Mouse (Mus musculus) testis, adult 2 months (tissue): Measurements from ENCODE around the gene B3galt1. TPM values are rescaled to one million over a fixed set of nuclear protein-coding genes. Genes with fewer than 3 reads are reported as not detected.

ENCODE experiments used
- H3K27ac ChIP-seq: fragments of 200-500 bp; 2 replicates; pipeline ENCODE4 v1.5.1; 2012; ENCODE audit warnings: low read depth, low read length; ENCODE audit not compliant: control insufficient read depth, insufficient read depth
- H3K27me3 ChIP-seq: fragments of 200-500 bp; 2 replicates; pipeline ENCODE4 v1.6.1; 2012; ENCODE audit warnings: mild to moderate bottlenecking, low read length, moderate library complexity; ENCODE audit not compliant: control insufficient read depth, insufficient read depth
- H3K36me3 ChIP-seq: fragments of 200-500 bp; 2 replicates; pipeline ENCODE4 v1.6.1; 2012; ENCODE audit warnings: mild to moderate bottlenecking, low read length; ENCODE audit not compliant: control insufficient read depth, insufficient read depth
- H3K4me1 ChIP-seq: fragments of 200-500 bp; 2 replicates; pipeline ENCODE4 v1.6.1; 2012; ENCODE audit warnings: low read length; ENCODE audit not compliant: control insufficient read depth, insufficient read depth
- H3K4me3 ChIP-seq: fragments of 200-500 bp; 2 replicates; pipeline ENCODE4 v1.5.1; 2012; ENCODE audit warnings: low read depth, mild to moderate bottlenecking, low read length, moderate library complexity, mixed read lengths; ENCODE audit not compliant: control insufficient read depth
- CTCF ChIP-seq: fragments of 200-500 bp; IDR thresholded peaks from 2 replicates; pipeline ENCODE4 v1.5.1; 2012; ENCODE audit warnings: low read depth, mild to moderate bottlenecking, inconsistent platforms, low read length, moderate library complexity; ENCODE audit not compliant: control insufficient read depth, insufficient read depth, insufficient replicate concordance
- POLR2A ChIP-seq: fragments of 200-500 bp; IDR thresholded peaks from 2 replicates; pipeline ENCODE4 v1.6.1; 2012; ENCODE audit warnings: low read depth, mild to moderate bottlenecking, inconsistent platforms, low read length, moderate library complexity; ENCODE audit not compliant: control insufficient read depth
- polyA plus RNA-seq: library from polyadenylated mRNA; depleted of rRNA; stranded (reverse); fragments of >200 nt; gene quantifications from 2 replicates; pipeline ENCODE4 v1.2.3, GENCODE M21; 2012

Gene B3galt1
- polyA plus RNA-seq, 1 experiment = 0.40 TPM

GRCm38 (mm10) chr2:67566566-67566965 is 895 bp downstream of the B3galt1 start:
- no peak overlapping the region for H3K27ac ChIP-seq
- peaks cover 8% of the 10 kb centered on the region for H3K4me1 ChIP-seq
- no peak for TF ChIP-seq CTCF
- no peak for TF ChIP-seq POLR2A
- H3K36me3 ChIP-seq = no peaks in the 10 kb centered on the region
- no peaks in the 10 kb centered on the region for H3K27me3 ChIP-seq
- peak overlapping the region; percentile 15; the same call in 1 of the 2 replicates for H3K4me3 ChIP-seq

- Histone ChIP-seq H3K4me1 (peaks cover 8% of the 10 kb centered on the region), H3K36me3 (no peaks in the 10 kb centered on the region), H3K4me3 (no peak overlapping the region), H3K27me3 (no peaks in the 10 kb centered on the region), H3K27ac (no peak overlapping the region)
- TF ChIP-seq POLR2A (no peak), CTCF (no peak)
Observed at GRCm38 (mm10) chr2:67567141-67567680, 1.5 kb downstream of the B3galt1 start.

- H3K27ac ChIP-seq = no peak overlapping the region
- H3K36me3 ChIP-seq = no peaks in the 10 kb centered on the region
- no peak overlapping the region for H3K4me3 ChIP-seq
- TF ChIP-seq POLR2A = no peak
- TF ChIP-seq CTCF = no peak
- H3K4me1 ChIP-seq = no peaks in the 10 kb centered on the region
- no peaks in the 10 kb centered on the region for H3K27me3 ChIP-seq
Observed at GRCm38 (mm10) chr2:67576634-67577033, 11.0 kb downstream of the B3galt1 start.

- no peak for TF ChIP-seq CTCF
Observed at GRCm38 (mm10) chr2:67583091-67583490, 17.4 kb downstream of the B3galt1 start.

GRCm38 (mm10) chr2:67590408-67590807 is 24.7 kb downstream of the B3galt1 start:
- no peak overlapping the region for H3K27ac ChIP-seq
- no peaks in the 10 kb centered on the region for H3K36me3 ChIP-seq
- H3K4me3 ChIP-seq = no peak overlapping the region
- no peaks in the 10 kb centered on the region for H3K4me1 ChIP-seq
- no peaks in the 10 kb centered on the region for H3K27me3 ChIP-seq
- TF ChIP-seq POLR2A (no peak), CTCF (no peak)

More at GRCm38 (mm10) chr2:67583091-67583490, 17.4 kb downstream of the B3galt1 start:
- Histone ChIP-seq H3K27ac (no peak overlapping the region), H3K4me3 (no peak overlapping the region), H3K36me3 (no peaks in the 10 kb centered on the region), H3K4me1 (no peaks in the 10 kb centered on the region), H3K27me3 (no peaks in the 10 kb centered on the region)

- TF ChIP-seq CTCF (no peak), POLR2A (no peak)
- Histone ChIP-seq H3K4me1 (no peaks in the 10 kb centered on the region), H3K27ac (no peak overlapping the region), H3K4me3 (no peak overlapping the region), H3K36me3 (no peaks in the 10 kb centered on the region), H3K27me3 (no peaks in the 10 kb centered on the region)
Observed at GRCm38 (mm10) chr2:67591831-67592629, 26.4 kb downstream of the B3galt1 start.

GRCm38 (mm10) chr2:67622902-67623301 is 57.2 kb downstream of the B3galt1 start:
- H3K4me3 ChIP-seq = no peak overlapping the region
- H3K4me1 ChIP-seq = no peaks in the 10 kb centered on the region
- no peaks in the 10 kb centered on the region for H3K36me3 ChIP-seq
- H3K27me3 ChIP-seq = no peaks in the 10 kb centered on the region
- no peak overlapping the region for H3K27ac ChIP-seq
- no peak for TF ChIP-seq CTCF
- TF ChIP-seq POLR2A = no peak
